Mouse (Mus musculus): Measurements from ENCODE around the gene Top2a.

GRCm38 (mm10) chr11:98947969-98948569 is 75.9 kb downstream of the Top2a start:
- TF ChIP-seq CTCF (IDR thresholded peaks at IDR 0.05; ENCODE audit: control insufficient read depth, insufficient read depth, low read length) = no peak; the same call in 1 of the 2 replicates
- TF ChIP-seq POLR2A (IDR thresholded peaks at IDR 0.05; ENCODE audit: borderline replicate concordance, control insufficient read depth, low read depth, low read length) = no peak

All from bone marrow, adult 2 months (tissue).